Mouse (Mus musculus) myocyte (in vitro differentiated cells): ENCODE measurements at regions not wholly inside any gene's neighbourhood (a gene's known extent, or its start where the extent isn't known, plus 50 kb on each side); places are given as distances from the start of the nearest gene placed in this dataset.

Experiments used
- CEBPB ChIP-seq: IDR thresholded peaks from 2 replicates; pipeline ENCODE4 v1.6.1; 2011; ENCODE audit warnings: mild to moderate bottlenecking, moderate library complexity; ENCODE audit not compliant: poor library complexity, insufficient read depth, severe bottlenecking
- E2F4 ChIP-seq: IDR thresholded peaks from one replicate; pipeline ENCODE4 v1.6.1; 2011; ENCODE audit warnings: mild to moderate bottlenecking, control low read depth, moderate library complexity; ENCODE audit not compliant: insufficient read depth
- MAX ChIP-seq: IDR thresholded peaks from one replicate; pipeline ENCODE4 v1.6.1; 2011; ENCODE audit warnings: low read depth, mild to moderate bottlenecking, control low read depth
- MYOD1 ChIP-seq, 3 experiments: IDR thresholded peaks; one replicate each; pipeline ENCODE4 v1.6.1; 2011; ENCODE audit warnings: control low read depth in 2 of 3, low read depth in 2 of 3, mild to moderate bottlenecking in 2 of 3, moderate library complexity in 1 of 3; ENCODE audit not compliant: insufficient read length in 2 of 3, control insufficient read depth in 1 of 3
- MYOG ChIP-seq, 3 experiments: IDR thresholded peaks; one replicate each; pipeline ENCODE4 v1.6.1; 2011; ENCODE audit warnings: control low read depth in 2 of 3, low read depth in 2 of 3, mild to moderate bottlenecking in 2 of 3; ENCODE audit not compliant: insufficient read length in 2 of 3, control insufficient read depth in 1 of 3, insufficient read depth in 1 of 3
- POLR2A ChIP-seq: IDR thresholded peaks from one replicate; pipeline ENCODE4 v1.6.1; 2011; ENCODE audit warnings: low read depth, mild to moderate bottlenecking, control low read depth, moderate library complexity; ENCODE audit not compliant: insufficient read length
- POLR2AphosphoS2 ChIP-seq: IDR thresholded peaks from one replicate; pipeline ENCODE4 v1.6.1; 2011; ENCODE audit warnings: low read depth, control low read depth; ENCODE audit not compliant: insufficient read length
- REST ChIP-seq: IDR thresholded peaks from one replicate; pipeline ENCODE4 v1.6.1; 2011; ENCODE audit warnings: mild to moderate bottlenecking, control low read depth, moderate library complexity; ENCODE audit not compliant: insufficient read depth, insufficient read length
- SRF ChIP-seq: IDR thresholded peaks from one replicate; pipeline ENCODE4 v1.6.1; 2011; ENCODE audit warnings: low read depth; ENCODE audit not compliant: control insufficient read depth, insufficient read length
- TCF12 ChIP-seq: IDR thresholded peaks from one replicate; pipeline ENCODE4 v1.6.1; 2011; ENCODE audit warnings: mild to moderate bottlenecking, control low read depth; ENCODE audit not compliant: poor library complexity, insufficient read depth, severe bottlenecking
- TCF3 ChIP-seq: IDR thresholded peaks from one replicate; pipeline ENCODE4 v1.6.1; 2011; ENCODE audit warnings: low read depth, control low read depth; ENCODE audit not compliant: insufficient read length
- USF1 ChIP-seq: IDR thresholded peaks from one replicate; pipeline ENCODE4 v1.6.1; 2011; ENCODE audit warnings: low read depth, mild to moderate bottlenecking, control low read depth, moderate library complexity

DNA sequence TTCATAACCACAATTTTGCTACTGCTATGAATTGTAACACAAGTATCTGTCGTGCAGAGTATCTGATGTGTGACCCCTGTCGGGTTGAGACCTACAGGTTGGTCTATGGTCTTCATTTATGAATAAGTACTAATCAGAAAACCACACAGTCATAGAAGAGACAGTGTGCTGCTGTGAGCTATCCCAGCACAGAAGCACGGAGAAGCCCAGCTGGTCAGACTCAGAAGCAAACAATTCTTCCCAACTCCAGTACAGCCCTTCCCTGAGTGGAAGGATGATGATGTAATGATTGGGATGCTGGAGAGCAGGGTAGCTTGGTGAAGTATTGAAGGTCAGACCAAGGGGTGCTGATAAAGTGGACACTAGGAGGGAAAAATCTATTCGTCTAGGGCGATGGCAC is 129.5 kb downstream of the Gm10260 start:
- TF ChIP-seq TCF12 (no peak), POLR2A (no peak), USF1 (no peak), MAX (no peak), E2F4 (no peak), MYOG (IDR thresholded peaks at IDR 0.05; ENCODE audit: control insufficient read depth in 1 of 3, insufficient read depth in 1 of 3, insufficient read length in 2 of 3, low read depth in 2 of 3) (no peak), TCF3 (no peak), POLR2AphosphoS2 (no peak), MYOD1 (IDR thresholded peaks at IDR 0.05; ENCODE audit: control insufficient read depth in 1 of 3, insufficient read length in 2 of 3, low read depth in 2 of 3) (no peak), SRF (no peak), REST (no peak), CEBPB (no peak)
